ENCODE assay signal across 19 mouse cellular contexts in the genomic region with DNA sequence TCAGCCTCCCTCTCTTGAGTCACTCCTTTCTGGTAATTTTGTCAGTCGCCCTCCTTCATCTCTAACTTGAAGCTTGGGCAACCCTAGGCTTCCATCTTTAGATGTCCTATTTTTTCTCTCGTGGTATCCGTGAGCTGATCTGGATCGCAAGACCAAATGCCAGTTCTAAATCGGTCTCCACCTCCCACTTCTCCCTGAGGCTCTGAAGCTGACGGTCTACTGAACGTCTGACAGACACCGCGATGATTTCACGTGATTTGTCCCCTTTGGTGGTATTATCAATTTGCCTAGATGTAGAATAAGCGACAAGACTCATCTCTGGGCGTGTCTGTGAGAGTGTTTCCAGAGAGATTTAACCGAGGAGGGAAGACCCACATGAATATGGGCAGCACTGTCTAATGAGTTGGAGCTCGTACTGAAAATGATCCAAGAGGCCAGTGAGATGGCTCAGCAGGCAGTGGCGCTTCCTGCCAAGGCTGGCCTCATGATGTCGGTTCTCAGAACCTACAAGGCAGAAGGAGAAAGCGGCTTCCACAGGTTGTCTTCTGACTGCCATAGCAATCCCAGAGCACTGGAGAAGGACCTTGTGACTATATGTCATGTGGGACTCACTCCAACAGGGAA. TPM values are rescaled to one million over a fixed set of nuclear protein-coding genes. Genes with fewer than 3 reads are reported as not detected.
DNase-seq lines count a peak whose midpoint lies in the region; ATAC-seq and TF ChIP-seq lines count a peak whose summit lies in the region.
"Had no signal": no experiment of that assay in that cellular context is flagged by ENCODE, and none has a peak within 500 bp of the region (broad histone marks: within the 10 kb centered on the region; RNA-seq: fewer than 3 reads in every experiment).

No protein-coding gene starts in this region.

- H3K9me3 ChIP-seq in liver, embryonic 11.5 days (ENCODE audit: control insufficient read depth, low read length) = no peaks in the 10 kb centered on the region
- H3K9me3 ChIP-seq: limb, embryonic 15.5 days; midbrain, embryonic 15.5 days; neural tube, embryonic 13.5 days had no signal

- 83% methylated on average over 17 of the region's 17 CpGs for WGBS in liver, embryonic 11.5 days

- intact Hi-C loops in left cerebral cortex, adult 2 months (cut with DNase I) = loop anchor here (2.0 to 5.0 kb wide), 2 partner anchors 94 to 112 kb away; no protein-coding TSS in a partner anchor

- 0 out of 2 replicates have a peak, but pooled peaks cover 2% of the 10 kb centered on the region for H3K4me1 ChIP-seq in liver, embryonic 11.5 days (replicated peaks; ENCODE audit: control insufficient read depth, insufficient read depth, low read length)
- H3K4me1 ChIP-seq: limb, embryonic 15.5 days; midbrain, embryonic 15.5 days; neural tube, embryonic 13.5 days had no signal

- no peak for DNase-seq in frontal cortex, postnatal 10 days (ENCODE audit: low spot score in 2 of 2)
- peak; percentile 80 to 86 for DNase-seq in cerebellum, postnatal 14 days
- DNase-seq in left cerebral cortex, adult 2 months (ENCODE audit: extremely low spot score in 1 of 2, low spot score in 2 of 2) = no peak
- peak; percentile 18 to 65 for DNase-seq in right cerebral cortex, postnatal 36 days (ENCODE audit: low spot score in 2 of 2)
- DNase-seq in kidney, postnatal 14 days = no peak
- DNase-seq in adrenal gland, adult 18-20 months (ENCODE audit: low spot score in 2 of 2) = no peak
- no peak for DNase-seq in liver, embryonic 11.5 days (ENCODE audit: low spot score)
- DNase-seq: embryo, embryonic 11 days; forebrain, postnatal 0 days; heart, postnatal 4 days; layer of hippocampus, adult 9-11 months; lung, adult 2 months had no signal

- no peak overlapping the region for H3K4me2 ChIP-seq in liver, embryonic 11.5 days
- H3K4me2 ChIP-seq: limb, embryonic 15.5 days; midbrain, embryonic 15.5 days; neural tube, embryonic 13.5 days had no signal

- H3K27me3 ChIP-seq in liver, embryonic 11.5 days (replicated peaks; ENCODE audit: control insufficient read depth, insufficient read depth, low read length) = no peaks in the 10 kb centered on the region
- H3K27me3 ChIP-seq: CH12.LX; limb, embryonic 15.5 days; midbrain, embryonic 15.5 days; neural tube, embryonic 13.5 days had no signal

- H3K9ac ChIP-seq in liver, embryonic 11.5 days (ENCODE audit: low read depth, low read length) = no peak overlapping the region
- H3K9ac ChIP-seq: forebrain, postnatal 0 days; limb, embryonic 15.5 days; midbrain, embryonic 15.5 days; neural tube, embryonic 13.5 days had no signal

- peak overlapping the region; percentile 59; the same call in 1 of the 2 replicates for H3K27ac ChIP-seq in left cerebral cortex, adult 2 months
- no peak overlapping the region for H3K27ac ChIP-seq in liver, embryonic 11.5 days (ENCODE audit: low read depth, low read length)
- H3K27ac ChIP-seq: limb, embryonic 15.5 days; midbrain, embryonic 15.5 days; neural tube, embryonic 13.5 days had no signal

- H3K36me3 ChIP-seq in liver, embryonic 11.5 days (ENCODE audit: control insufficient read depth, insufficient read depth, low read length) = no peaks in the 10 kb centered on the region
- H3K36me3 ChIP-seq: limb, embryonic 15.5 days; midbrain, embryonic 15.5 days; neural tube, embryonic 13.5 days had no signal

- ATAC-seq in frontal cortex, adult (ENCODE audit: low TSS enrichment) = peak; percentile 92
- no peak for ATAC-seq in liver, embryonic 11.5 days (replicated peaks; ENCODE audit: low FRiP score)
- ATAC-seq: forebrain, postnatal 0 days; inflammation-experienced regulatory T-cells, adult 6 months; midbrain, embryonic 15.5 days had no signal

- no peak overlapping the region for H3K4me3 ChIP-seq in left cerebral cortex, adult 2 months
- H3K4me3 ChIP-seq in liver, embryonic 11.5 days (ENCODE audit: low read depth, low read length) = no peak overlapping the region
- H3K4me3 ChIP-seq: erythroblast, embryonic 14.5 days; limb, embryonic 15.5 days; midbrain, embryonic 15.5 days; neural tube, embryonic 13.5 days had no signal

- no peak for TF ChIP-seq CTCF in left cerebral cortex, adult 2 months (IDR thresholded peaks at IDR 0.05)

RNA-seq across cellular contexts. Expression of gene Rbpj, which starts 28.7 kb away (rescaled TPM):
- total RNA-seq in left cerebral cortex, adult 2 months (2021) = 10 to 100 TPM; 32.8 to 33.2 TPM
- total RNA-seq in adrenal gland, adult 18-20 months (2021) = 10 to 100 TPM; 28.2 to 31.3 TPM
- 21.6 and 27.0 TPM in 2 replicates for polyA plus RNA-seq in liver, embryonic 11.5 days (2014; fragmentation: Nextera tagmentation; extraction: Ambion mirVana)

Comparison
In these comparisons a context has a peak if more than half of its experiments do, and no peak if none do; other contexts are left out.
1. DNase-seq: peak in cerebellum, postnatal 14 days (2 of 2) and right cerebral cortex, postnatal 36 days (2 of 2); none in frontal cortex, postnatal 10 days (0 of 2), left cerebral cortex, adult 2 months (0 of 2), kidney, postnatal 14 days (single experiment), adrenal gland, adult 18-20 months (0 of 2) and liver, embryonic 11.5 days (single experiment).